Mouse (Mus musculus) hindbrain, embryonic 14.5 days (tissue): ENCODE results near the gene Serpina3g. TPM values are rescaled to one million over a fixed set of nuclear protein-coding genes. Genes with fewer than 3 reads are reported as not detected.

Source experiments
- ATAC-seq: fragments of 200-750 bp; cut with Nextera tagmentation; 2 replicates; pipeline ENCODE4 v1.8.0; 2017; ENCODE audit warnings: moderate number of reproducible peaks, mild to moderate bottlenecking, moderate TSS enrichment, moderate library complexity; ENCODE audit not compliant: low FRiP score
- DNase-seq: peaks from one replicate; pipeline ENCODE4 v3.0.0-alpha.2; 2015; ENCODE audit warnings: low spot score
- H3K27ac ChIP-seq: fragments of 300-500 bp; sonication (generic); 2 replicates; pipeline ENCODE4 v1.5.1; 2014; ENCODE audit warnings: mild to moderate bottlenecking, moderate library complexity
- H3K27me3 ChIP-seq: fragments of 300-500 bp; sonication (generic); 2 replicates; pipeline ENCODE4 v1.6.1; 2014; ENCODE audit warnings: mild to moderate bottlenecking, low read length, mixed read lengths; ENCODE audit not compliant: control insufficient read depth, insufficient read depth
- H3K36me3 ChIP-seq: fragments of 300-500 bp; sonication (generic); replicated peaks from 2 replicates; pipeline ENCODE4 v1.6.1; 2014; ENCODE audit not compliant: control insufficient read depth, insufficient read depth
- H3K4me1 ChIP-seq: fragments of 300-500 bp; sonication (generic); replicated peaks from 2 replicates; pipeline ENCODE4 v1.6.1; 2014; ENCODE audit warnings: antibody characterized with exemption, low read length, mixed read lengths; ENCODE audit not compliant: control insufficient read depth, insufficient read depth
- H3K4me2 ChIP-seq: fragments of 300-500 bp; sonication (generic); replicated peaks from 2 replicates; pipeline ENCODE4 v1.6.1; 2014; ENCODE audit warnings: mild to moderate bottlenecking, moderate library complexity
- H3K4me3 ChIP-seq: fragments of 300-500 bp; sonication (generic); replicated peaks from 2 replicates; pipeline ENCODE4 v1.5.1; 2014; ENCODE audit warnings: mild to moderate bottlenecking, low read length
- H3K9ac ChIP-seq: fragments of 300-500 bp; sonication (generic); 2 replicates; pipeline ENCODE4 v1.6.1; 2014
- H3K9me3 ChIP-seq: fragments of 300-500 bp; sonication (generic); 2 replicates; pipeline ENCODE4 v1.6.1; 2016; ENCODE audit warnings: low read length; ENCODE audit not compliant: control insufficient read depth
- WGBS: fragments of 180-500 bp; shearing (Covaris S2); extraction: QIAGEN DNeasy Blood & Tissue Kit; methylation state at CpG from one replicate; pipeline ENCODE4 v1.1.7; 2014; 5-methylcytosine and 5-hydroxymethylcytosine counted together
- polyA plus RNA-seq: library from polyadenylated mRNA; unstranded; fragments of >200 nt; fragmentation: Nextera tagmentation; extraction: Ambion mirVana; gene quantifications from 2 replicates; pipeline ENCODE4 v1.2.1, GENCODE M21; 2014

The Serpina3g gene
- polyA plus RNA-seq, 1 experiment from 2014 or later, result 1.1 TPM

DNA sequence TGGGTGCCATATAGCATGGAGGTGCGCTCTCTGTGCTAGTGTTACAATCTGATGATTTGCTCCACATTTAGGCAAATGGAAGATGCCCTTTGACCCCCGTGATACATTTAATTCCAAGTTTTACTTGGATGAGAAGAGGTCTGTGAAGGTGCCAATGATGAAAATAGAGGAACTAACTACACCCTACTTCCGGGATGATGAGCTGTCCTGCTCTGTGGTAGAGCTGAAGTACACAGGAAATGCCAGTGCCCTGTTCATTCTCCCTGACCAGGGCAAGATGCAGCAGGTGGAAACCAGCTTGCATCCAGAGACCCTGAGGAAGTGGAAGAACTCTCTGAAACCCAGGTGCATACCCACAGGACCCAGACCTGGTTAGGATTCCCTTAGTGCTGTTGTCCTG lies 30.3 kb downstream of the Serpina3g start:
- DNase-seq (no peak), ATAC-seq (no peak)
- Histone ChIP-seq H3K9me3 (no peaks in the 10 kb centered on the region), H3K27ac (no peak overlapping the region), H3K4me1 (no peaks in the 10 kb centered on the region), H3K36me3 (no peaks in the 10 kb centered on the region), H3K4me3 (no peak overlapping the region), H3K27me3 (no peaks in the 10 kb centered on the region), H3K4me2 (no peak overlapping the region), H3K9ac (no peak overlapping the region)
- 86% methylated on average over 3 of the region's 3 CpGs for WGBS

DNA sequence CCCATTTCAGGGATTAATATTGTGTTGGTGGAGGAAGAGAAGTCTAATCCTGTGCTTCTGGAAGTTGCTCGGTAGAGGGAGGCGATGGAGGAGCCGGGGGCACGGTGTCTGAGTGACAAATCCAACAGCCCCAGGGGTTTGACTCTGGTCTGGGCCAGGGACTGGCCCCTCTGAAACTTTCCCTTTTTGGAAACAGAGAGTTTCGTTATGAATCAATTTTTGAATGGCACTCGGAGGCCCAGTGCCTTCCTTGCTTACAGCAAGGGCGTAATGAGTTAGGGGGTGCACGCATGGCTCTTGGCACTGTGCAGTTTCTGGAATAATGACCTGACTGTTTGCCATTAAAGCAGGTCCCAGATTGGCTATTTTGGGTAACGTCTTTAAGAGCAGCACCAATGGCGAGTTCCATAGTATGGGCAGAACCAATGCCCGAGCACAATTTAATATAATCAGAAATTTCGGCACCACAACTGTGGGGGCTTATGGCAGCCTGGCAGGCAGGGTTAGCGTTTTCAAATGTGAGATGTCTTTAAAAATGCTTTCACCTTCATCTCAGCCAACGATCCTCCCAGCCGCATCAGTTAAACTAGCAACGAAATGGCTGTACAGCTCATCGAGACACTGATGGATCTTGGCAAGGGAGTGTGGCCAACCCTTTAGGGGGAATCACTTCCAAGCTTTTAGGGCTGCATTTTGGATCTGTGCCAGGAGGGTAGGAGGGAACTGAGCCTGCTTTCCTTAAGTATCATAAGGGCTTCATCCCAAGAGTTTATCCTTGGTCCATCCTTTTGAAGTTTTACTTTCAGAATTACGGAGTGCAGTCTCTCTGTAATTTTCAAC lies 42.4 kb downstream of the Serpina3g start:
- no peak overlapping the region for H3K4me2 ChIP-seq

DNA sequence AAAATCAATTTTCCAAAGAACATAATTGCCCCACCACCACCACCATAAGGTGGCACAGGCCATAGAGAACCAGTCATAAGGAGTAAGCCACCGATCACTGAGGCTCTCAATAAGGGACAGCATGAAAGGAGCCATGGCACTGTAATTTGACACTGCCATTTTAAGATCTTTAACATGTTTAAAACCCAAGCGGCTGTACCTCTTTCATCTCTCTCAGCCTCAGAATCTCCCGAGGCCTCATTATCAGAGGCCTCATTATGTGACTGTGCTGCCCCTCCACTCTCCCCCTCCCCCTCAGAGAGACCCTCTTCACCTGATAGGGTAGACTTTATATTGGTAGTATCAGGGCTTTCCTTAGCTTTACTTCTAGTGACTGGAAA lies 43.0 kb downstream of the Serpina3g start:
- no peaks in the 10 kb centered on the region for H3K4me1 ChIP-seq
- 24% methylated on average over 3 of the region's 3 CpGs for WGBS

More for the DNA sequence above, 42.4 kb downstream of the Serpina3g start:
- no peak overlapping the region for H3K27ac ChIP-seq
- DNase-seq (no peak), ATAC-seq (no peak)
- no peak overlapping the region for H3K4me3 ChIP-seq
- no peaks in the 10 kb centered on the region for H3K36me3 ChIP-seq
- H3K9ac ChIP-seq, result no peak overlapping the region
- no peaks in the 10 kb centered on the region for H3K27me3 ChIP-seq
- peaks cover 8% of the 10 kb centered on the region; the same call in 1 of the 2 replicates for H3K9me3 ChIP-seq
- WGBS, result 88% methylated on average over 18 of the region's 18 CpGs
- no peaks in the 10 kb centered on the region for H3K4me1 ChIP-seq

GRCm38 (mm10) chr12:104283380-104283779 lies 47.3 kb downstream of the Serpina3g start:
- H3K4me1 ChIP-seq, result no peaks in the 10 kb centered on the region
- H3K4me2 ChIP-seq, result no peak overlapping the region
- no peak overlapping the region for H3K4me3 ChIP-seq
- no peaks in the 10 kb centered on the region for H3K27me3 ChIP-seq
- peaks cover 18% of the 10 kb centered on the region; the same call in 1 of the 2 replicates for H3K9me3 ChIP-seq
- H3K36me3 ChIP-seq, result no peaks in the 10 kb centered on the region
- ATAC-seq, result no peak
- 90% methylated on average over 11 of the region's 11 CpGs for WGBS
- no peak for DNase-seq
- no peak overlapping the region for H3K9ac ChIP-seq
- no peak overlapping the region for H3K27ac ChIP-seq

More for the DNA sequence above, 43.0 kb downstream of the Serpina3g start:
- no peak for ATAC-seq
- Histone ChIP-seq H3K9me3 (peaks cover 10% of the 10 kb centered on the region; the same call in 1 of the 2 replicates), H3K9ac (no peak overlapping the region), H3K27ac (no peak overlapping the region), H3K36me3 (no peaks in the 10 kb centered on the region), H3K4me3 (no peak overlapping the region), H3K27me3 (no peaks in the 10 kb centered on the region), H3K4me2 (no peak overlapping the region)
- DNase-seq, result no peak

GRCm38 (mm10) chr12:104288336-104288735 lies 52.3 kb downstream of the Serpina3g start:
- Histone ChIP-seq H3K4me3 (no peak overlapping the region), H3K27me3 (no peaks in the 10 kb centered on the region), H3K9ac (no peak overlapping the region), H3K36me3 (no peaks in the 10 kb centered on the region), H3K4me1 (no peaks in the 10 kb centered on the region), H3K4me2 (no peak overlapping the region), H3K9me3 (peaks cover 10% of the 10 kb centered on the region; the same call in 1 of the 2 replicates), H3K27ac (no peak overlapping the region)
- ATAC-seq, result no peak
- DNase-seq, result no peak

- H3K27me3 ChIP-seq, result no peaks in the 10 kb centered on the region
- H3K27ac ChIP-seq, result no peak overlapping the region
- H3K4me2 ChIP-seq, result no peak overlapping the region
- DNase-seq (no peak), ATAC-seq (no peak)
- no peak overlapping the region for H3K4me3 ChIP-seq
- no peak overlapping the region for H3K9ac ChIP-seq
- no peaks in the 10 kb centered on the region for H3K4me1 ChIP-seq
- 61% methylated on average over 4 of the region's 4 CpGs for WGBS
- peaks cover 8% of the 10 kb centered on the region; the same call in 1 of the 2 replicates for H3K9me3 ChIP-seq
- no peaks in the 10 kb centered on the region for H3K36me3 ChIP-seq
Observed at GRCm38 (mm10) chr12:104289872-104290271, 53.8 kb downstream of the Serpina3g start.

Other genes starting within 250 kb of the Serpina3g start
- not detected in 2 replicates for gene Serpina11, start 246.3 kb upstream of the Serpina3g start, polyA plus RNA-seq
- 0.22 TPM in 1 of 2 replicates, not detected in the other for gene Serpina9, start 222.5 kb upstream of the Serpina3g start, polyA plus RNA-seq
- not detected in 2 replicates for gene Serpina12, start 191.8 kb upstream of the Serpina3g start, polyA plus RNA-seq
- not detected in 2 replicates for gene Serpina5, start 135.1 kb upstream of the Serpina3g start, polyA plus RNA-seq
- gene Serpina3a, start 123.5 kb upstream of the Serpina3g start, polyA plus RNA-seq, result not detected in 2 replicates
- gene Serpina3b, start 108.2 kb upstream of the Serpina3g start, polyA plus RNA-seq, result 0.09 TPM in 1 of 2 replicates, not detected in the other
- gene Serpina3c, start 82.4 kb upstream of the Serpina3g start, polyA plus RNA-seq, result not detected in 2 replicates
- 0.13 and 0.19 TPM in 2 replicates for gene Serpina3f, start 21.7 kb upstream of the Serpina3g start, polyA plus RNA-seq
- 0.08 TPM in 1 of 2 replicates, not detected in the other for gene Serpina3i, start 26.9 kb downstream of the Serpina3g start, polyA plus RNA-seq
- gene Serpina3j, start 78.3 kb downstream of the Serpina3g start, polyA plus RNA-seq, result not detected in 2 replicates
- not detected in 2 replicates for gene Serpina3k, start 102.2 kb downstream of the Serpina3g start, polyA plus RNA-seq
- not detected in 2 replicates for gene Serpina3m, start 102.2 kb downstream of the Serpina3g start, polyA plus RNA-seq
- gene Serpina3n, start 170.5 kb downstream of the Serpina3g start, polyA plus RNA-seq, result 1.5 and 1.6 TPM in 2 replicates
- not detected in 2 replicates for gene Gsc, start 237.1 kb downstream of the Serpina3g start, polyA plus RNA-seq